Mouse (Mus musculus): ENCODE measurements at regions not wholly inside any gene's neighbourhood (a gene's known extent, or its start where the extent isn't known, plus 50 kb on each side); places are given as distances from the start of the nearest gene placed in this dataset.

DNA sequence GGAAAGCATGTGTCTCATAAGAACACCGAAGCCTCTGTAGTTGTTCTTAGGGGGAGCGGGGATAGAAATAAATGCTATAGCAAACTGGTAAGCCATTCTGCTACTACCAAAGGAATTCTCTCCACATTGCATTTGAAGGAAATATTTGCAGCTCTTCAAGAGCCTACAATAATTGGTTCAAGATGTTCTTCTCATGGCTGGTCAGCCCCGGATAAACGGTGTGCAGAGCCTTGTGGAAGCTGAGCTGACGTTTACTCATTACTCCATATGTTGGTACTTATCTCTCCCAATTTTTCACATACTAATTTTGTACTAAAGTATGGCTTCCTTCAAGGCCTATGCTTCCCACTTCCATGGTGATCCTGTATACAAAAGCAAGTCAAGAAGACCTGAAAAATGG is 317.0 kb downstream of the Tex13c3 start:
- Histone ChIP-seq H3K27ac (ENCODE audit: insufficient read depth, low read length) (no peak overlapping the region), H3K4me1 (ENCODE audit: control insufficient read depth, insufficient read depth, low read length) (no peaks in the 10 kb centered on the region; the same call in 1 of the 2 replicates), H3K4me3 (ENCODE audit: insufficient read depth, low read length) (no peak overlapping the region)
- TF ChIP-seq POLR2A (IDR thresholded peaks at IDR 0.05; ENCODE audit: extremely low read depth, insufficient read depth, low read length) (no peak), CTCF (IDR thresholded peaks at IDR 0.05; ENCODE audit: extremely low read depth, insufficient read depth, low read length) (no peak)

DNA sequence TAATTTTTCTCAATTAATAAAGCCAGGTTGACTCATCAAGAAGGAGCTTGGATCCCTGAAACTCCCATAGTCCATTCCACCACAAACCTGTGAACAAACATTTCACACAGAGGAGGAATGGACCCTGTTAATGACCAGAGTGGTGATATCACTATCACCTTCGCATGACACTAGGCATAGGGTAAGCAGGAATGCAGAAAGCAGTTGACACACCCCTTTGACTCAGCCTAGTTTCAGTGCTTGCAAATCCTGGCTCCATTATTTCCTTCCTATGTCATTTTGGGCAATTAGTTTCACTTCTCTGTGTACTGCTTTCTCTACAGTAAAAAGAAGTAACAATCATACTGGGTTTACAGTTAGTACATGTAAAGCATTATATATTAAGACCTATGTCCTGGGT is 318.2 kb downstream of the Tex13c3 start:
- TF ChIP-seq POLR2A (IDR thresholded peaks at IDR 0.05; ENCODE audit: extremely low read depth, insufficient read depth, low read length) (no peak), CTCF (IDR thresholded peaks at IDR 0.05; ENCODE audit: extremely low read depth, insufficient read depth, low read length) (no peak)
- Histone ChIP-seq H3K4me1 (ENCODE audit: control insufficient read depth, insufficient read depth, low read length) (no peaks in the 10 kb centered on the region; the same call in 1 of the 2 replicates), H3K4me3 (ENCODE audit: insufficient read depth, low read length) (no peak overlapping the region), H3K27ac (ENCODE audit: insufficient read depth, low read length) (no peak overlapping the region)

DNA sequence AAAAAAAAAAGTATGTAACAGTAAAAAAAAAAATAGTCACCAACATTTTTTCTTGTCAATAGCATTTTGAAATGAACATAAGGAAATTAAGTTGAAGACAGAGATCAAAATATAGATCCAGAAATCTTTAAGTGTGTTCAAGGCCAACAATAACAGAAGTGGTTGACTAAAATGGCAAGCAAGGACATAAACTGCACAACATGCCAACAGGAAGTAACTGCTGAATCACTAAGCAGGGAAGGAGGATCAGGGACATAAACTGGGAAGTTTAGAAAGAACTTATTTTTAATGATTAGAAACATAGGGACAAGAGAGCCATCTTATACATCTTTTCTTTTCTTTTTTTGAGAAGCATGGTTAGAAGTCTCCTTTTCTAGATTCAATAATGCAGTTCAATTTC is 318.8 kb downstream of the Tex13c3 start:
- TF ChIP-seq CTCF (IDR thresholded peaks at IDR 0.05; ENCODE audit: extremely low read depth, insufficient read depth, low read length) (no peak), POLR2A (IDR thresholded peaks at IDR 0.05; ENCODE audit: extremely low read depth, insufficient read depth, low read length) (no peak)
- H3K4me1 ChIP-seq (ENCODE audit: control insufficient read depth, insufficient read depth, low read length): no peaks in the 10 kb centered on the region; the same call in 1 of the 2 replicates
- H3K4me3 ChIP-seq (ENCODE audit: insufficient read depth, low read length): no peak overlapping the region
- no peak overlapping the region for H3K27ac ChIP-seq (ENCODE audit: insufficient read depth, low read length)

DNA sequence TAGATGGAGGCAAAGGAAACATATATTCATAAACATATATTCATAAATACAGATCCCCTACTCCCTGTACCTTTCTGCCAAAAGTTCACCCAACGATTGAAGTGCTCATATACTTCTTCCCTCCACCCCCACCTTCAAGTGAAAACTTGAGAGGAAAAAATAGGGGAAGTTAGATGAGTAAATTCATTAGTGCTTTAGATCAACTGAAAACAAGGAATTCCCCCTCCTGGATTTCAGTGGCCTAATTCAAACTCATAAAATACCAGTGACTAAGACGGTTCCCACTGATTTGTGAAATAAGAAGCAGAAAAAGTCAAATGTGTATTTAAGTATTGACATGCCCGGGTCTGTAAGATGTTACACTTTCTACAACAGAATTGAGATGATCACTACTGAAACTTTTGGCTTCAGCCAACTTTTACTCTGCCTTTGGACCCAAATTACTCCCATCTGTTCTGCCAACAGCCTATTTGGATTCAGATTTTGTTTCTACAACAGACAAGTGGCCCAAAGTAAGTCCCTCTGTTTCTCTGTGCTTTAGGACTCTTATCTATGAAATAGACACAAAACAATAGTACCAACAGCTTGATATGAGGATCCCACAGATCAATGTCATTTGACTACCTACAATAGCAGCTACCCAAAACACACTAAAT is 320.7 kb downstream of the Tex13c3 start:
- Histone ChIP-seq H3K4me3 (ENCODE audit: insufficient read depth, low read length) (no peak overlapping the region), H3K27ac (ENCODE audit: insufficient read depth, low read length) (no peak overlapping the region), H3K4me1 (ENCODE audit: control insufficient read depth, insufficient read depth, low read length) (no peaks in the 10 kb centered on the region; the same call in 1 of the 2 replicates)
- TF ChIP-seq CTCF (IDR thresholded peaks at IDR 0.05; ENCODE audit: extremely low read depth, insufficient read depth, low read length) (no peak), POLR2A (IDR thresholded peaks at IDR 0.05; ENCODE audit: extremely low read depth, insufficient read depth, low read length) (no peak)

DNA sequence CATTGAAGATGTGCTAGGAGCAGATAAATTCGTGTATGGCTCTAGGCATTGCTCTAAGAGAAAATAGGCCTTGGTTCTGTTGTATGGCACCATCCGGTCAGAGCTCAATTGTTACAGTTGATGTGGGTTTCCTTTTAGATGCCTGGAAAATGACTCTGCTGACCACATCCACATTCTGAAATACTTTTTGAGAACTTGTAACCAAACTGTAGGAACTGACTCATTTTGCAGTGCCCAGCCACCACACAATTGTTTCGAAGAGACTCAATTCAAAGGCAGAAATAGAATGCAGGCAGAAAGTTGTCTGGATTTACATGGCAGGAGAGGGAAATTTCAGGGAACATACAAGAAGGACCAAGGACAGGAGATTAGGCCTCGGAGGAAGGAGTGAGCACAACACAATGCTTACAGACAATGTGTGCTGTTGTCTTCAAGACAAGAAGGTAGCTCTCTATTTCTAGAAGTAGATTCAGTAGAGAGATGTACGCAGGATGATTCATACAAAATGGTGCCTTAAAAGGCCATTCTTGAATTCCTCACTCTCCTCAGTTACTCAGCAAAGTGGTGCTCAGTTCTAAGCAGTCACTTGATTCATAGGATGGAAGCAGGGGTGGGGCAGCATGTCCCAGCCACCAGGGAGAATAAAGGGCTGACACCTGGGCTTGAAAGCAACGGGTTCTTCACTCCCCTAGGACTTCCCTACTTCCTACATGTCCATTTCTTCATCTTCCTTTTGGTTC is 323.5 kb downstream of the Tex13c3 start:
- Histone ChIP-seq H3K4me3 (ENCODE audit: insufficient read depth, low read length) (no peak overlapping the region), H3K4me1 (ENCODE audit: control insufficient read depth, insufficient read depth, low read length) (no peaks in the 10 kb centered on the region; the same call in 1 of the 2 replicates), H3K27ac (ENCODE audit: insufficient read depth, low read length) (no peak overlapping the region)
- no peak for TF ChIP-seq CTCF (IDR thresholded peaks at IDR 0.05; ENCODE audit: extremely low read depth, insufficient read depth, low read length)
- TF ChIP-seq POLR2A (IDR thresholded peaks at IDR 0.05; ENCODE audit: extremely low read depth, insufficient read depth, low read length): no peak

DNA sequence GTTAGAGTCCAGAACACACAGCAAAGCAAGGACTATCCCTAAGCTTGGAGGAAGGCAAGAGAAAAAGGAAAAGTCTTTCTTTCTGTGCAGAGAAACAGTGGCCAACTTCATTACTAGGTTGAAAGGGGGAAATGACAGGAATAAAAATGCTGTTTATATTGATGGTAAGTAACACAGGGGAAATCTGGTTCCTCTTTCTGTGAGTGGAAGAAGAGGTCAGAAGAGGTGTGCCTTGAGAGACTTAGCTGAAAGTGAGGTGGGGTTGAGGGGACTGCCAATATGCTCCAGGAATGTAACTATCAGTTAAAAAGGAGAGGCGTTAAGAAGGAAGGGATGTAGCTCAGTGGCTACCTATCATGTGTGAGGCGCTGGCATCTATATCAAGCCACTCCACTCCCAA is 327.5 kb downstream of the Tex13c3 start:
- Histone ChIP-seq H3K4me3 (ENCODE audit: insufficient read depth, low read length) (no peak overlapping the region), H3K27ac (ENCODE audit: insufficient read depth, low read length) (no peak overlapping the region), H3K4me1 (ENCODE audit: control insufficient read depth, insufficient read depth, low read length) (no peaks in the 10 kb centered on the region; the same call in 1 of the 2 replicates)
- no peak for TF ChIP-seq POLR2A (IDR thresholded peaks at IDR 0.05; ENCODE audit: extremely low read depth, insufficient read depth, low read length)
- no peak for TF ChIP-seq CTCF (IDR thresholded peaks at IDR 0.05; ENCODE audit: extremely low read depth, insufficient read depth, low read length)

DNA sequence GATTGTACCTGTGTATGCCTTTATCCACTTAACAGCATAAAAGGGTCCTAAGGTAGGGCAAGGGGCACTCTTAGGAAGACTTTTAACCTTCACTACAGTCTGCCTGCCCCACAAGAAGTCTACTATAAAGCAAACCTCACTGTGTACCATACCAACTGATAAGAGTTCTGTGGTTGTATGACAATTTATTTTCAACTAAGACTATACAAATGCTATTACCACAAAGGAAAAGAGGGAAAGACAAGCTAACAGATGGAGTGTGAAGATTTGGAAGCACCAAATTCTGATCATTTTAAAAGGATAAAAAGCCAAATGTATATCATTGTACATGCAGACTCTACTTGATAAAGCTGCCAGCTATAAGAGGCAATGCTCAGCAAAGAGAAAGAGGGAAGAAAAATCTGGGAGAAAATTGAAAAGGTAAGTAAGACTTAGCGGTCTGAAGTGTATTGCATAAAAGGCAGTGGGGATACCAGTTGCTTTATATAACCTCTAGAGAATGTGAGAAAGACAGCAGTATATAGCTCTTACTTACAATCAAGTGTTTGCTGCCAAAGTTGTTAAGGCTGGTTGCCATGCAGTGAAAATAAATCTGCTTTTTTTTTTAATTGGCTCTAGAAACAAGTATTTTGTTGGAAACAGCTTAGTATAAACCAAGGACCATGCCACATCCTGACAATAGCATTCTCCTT is 328.8 kb downstream of the Tex13c3 start:
- no peak overlapping the region for H3K27ac ChIP-seq (ENCODE audit: insufficient read depth, low read length)
- H3K4me3 ChIP-seq (ENCODE audit: insufficient read depth, low read length): no peak overlapping the region
- no peaks in the 10 kb centered on the region; the same call in 1 of the 2 replicates for H3K4me1 ChIP-seq (ENCODE audit: control insufficient read depth, insufficient read depth, low read length)
- no peak for TF ChIP-seq POLR2A (IDR thresholded peaks at IDR 0.05; ENCODE audit: extremely low read depth, insufficient read depth, low read length)
- TF ChIP-seq CTCF (IDR thresholded peaks at IDR 0.05; ENCODE audit: extremely low read depth, insufficient read depth, low read length): no peak

DNA sequence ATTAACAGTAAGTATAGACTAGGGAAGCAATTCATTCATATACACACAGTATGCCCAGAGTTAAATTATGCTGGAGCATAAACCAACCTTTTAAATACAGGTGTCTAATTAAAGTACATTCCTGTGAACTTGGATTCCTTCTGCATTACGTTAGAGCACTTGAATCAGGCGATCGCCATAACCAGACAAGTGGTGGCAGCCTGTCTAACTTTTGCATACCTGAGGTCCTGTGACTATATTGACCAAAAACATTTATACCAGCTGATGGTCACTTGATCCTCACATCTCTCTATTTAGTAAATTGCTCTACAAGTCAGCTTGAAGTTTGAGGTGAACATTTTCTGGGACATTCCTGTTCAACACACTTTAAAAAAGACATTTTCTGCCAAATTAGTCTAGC is 330.5 kb downstream of the Tex13c3 start:
- TF ChIP-seq POLR2A (IDR thresholded peaks at IDR 0.05; ENCODE audit: extremely low read depth, insufficient read depth, low read length): no peak
- no peak for TF ChIP-seq CTCF (IDR thresholded peaks at IDR 0.05; ENCODE audit: extremely low read depth, insufficient read depth, low read length)

DNA sequence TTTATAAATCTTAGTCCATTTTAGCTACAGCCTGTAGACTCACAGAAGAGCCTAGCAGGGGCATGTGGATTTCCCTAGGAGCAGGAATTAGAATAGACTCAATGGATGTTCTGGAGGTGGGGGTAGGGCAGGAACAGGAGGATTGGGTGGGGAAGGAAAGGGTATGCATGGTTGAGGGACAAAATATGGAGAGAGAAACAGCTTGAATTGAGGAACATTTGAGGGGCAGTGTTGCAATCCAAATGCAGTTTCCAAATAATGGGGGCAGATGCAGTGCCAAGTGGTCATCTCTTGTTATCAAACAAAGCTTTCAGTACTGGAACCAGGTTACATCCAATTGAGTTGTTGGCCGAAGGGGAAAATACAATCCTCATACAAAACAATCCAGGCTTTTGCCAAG is 332.4 kb downstream of the Tex13c3 start:
- H3K4me3 ChIP-seq (ENCODE audit: insufficient read depth, low read length): no peak overlapping the region

More for the DNA sequence above, 330.5 kb downstream of the Tex13c3 start:
- Histone ChIP-seq H3K27ac (ENCODE audit: insufficient read depth, low read length) (no peak overlapping the region), H3K4me3 (ENCODE audit: insufficient read depth, low read length) (no peak overlapping the region), H3K4me1 (ENCODE audit: control insufficient read depth, insufficient read depth, low read length) (no peaks in the 10 kb centered on the region; the same call in 1 of the 2 replicates)

More for the DNA sequence above, 332.4 kb downstream of the Tex13c3 start:
- Histone ChIP-seq H3K4me1 (ENCODE audit: control insufficient read depth, insufficient read depth, low read length) (no peaks in the 10 kb centered on the region; the same call in 1 of the 2 replicates), H3K27ac (ENCODE audit: insufficient read depth, low read length) (no peak overlapping the region)
- no peak for TF ChIP-seq POLR2A (IDR thresholded peaks at IDR 0.05; ENCODE audit: extremely low read depth, insufficient read depth, low read length)
- TF ChIP-seq CTCF (IDR thresholded peaks at IDR 0.05; ENCODE audit: extremely low read depth, insufficient read depth, low read length): no peak

Measured in cortical plate, adult 2 months (tissue).